Mouse (Mus musculus) heart, adult 8-10 months (tissue): ENCODE data around the gene Prr5l. TPM values are rescaled to one million over a fixed set of nuclear protein-coding genes. Genes with fewer than 3 reads are reported as not detected.

ENCODE experiments used
- DNase-seq: peaks from one replicate; pipeline ENCODE4 v3.0.0; 2022; ENCODE audit warnings: low spot score
- total RNA-seq, 4 experiments: library from RNA; stranded (reverse); gene quantifications; 2 replicates each; pipeline ENCODE4 v1.2.4; 2022

Prr5l gene
- total RNA-seq, 4 experiments from 2014 or later: 1.0 to 2.7 (median 2.2) TPM

GRCm38 (mm10) chr2:101723333-101723881 is 159.4 kb downstream of the Prr5l start:
- no peak for DNase-seq

DNA sequence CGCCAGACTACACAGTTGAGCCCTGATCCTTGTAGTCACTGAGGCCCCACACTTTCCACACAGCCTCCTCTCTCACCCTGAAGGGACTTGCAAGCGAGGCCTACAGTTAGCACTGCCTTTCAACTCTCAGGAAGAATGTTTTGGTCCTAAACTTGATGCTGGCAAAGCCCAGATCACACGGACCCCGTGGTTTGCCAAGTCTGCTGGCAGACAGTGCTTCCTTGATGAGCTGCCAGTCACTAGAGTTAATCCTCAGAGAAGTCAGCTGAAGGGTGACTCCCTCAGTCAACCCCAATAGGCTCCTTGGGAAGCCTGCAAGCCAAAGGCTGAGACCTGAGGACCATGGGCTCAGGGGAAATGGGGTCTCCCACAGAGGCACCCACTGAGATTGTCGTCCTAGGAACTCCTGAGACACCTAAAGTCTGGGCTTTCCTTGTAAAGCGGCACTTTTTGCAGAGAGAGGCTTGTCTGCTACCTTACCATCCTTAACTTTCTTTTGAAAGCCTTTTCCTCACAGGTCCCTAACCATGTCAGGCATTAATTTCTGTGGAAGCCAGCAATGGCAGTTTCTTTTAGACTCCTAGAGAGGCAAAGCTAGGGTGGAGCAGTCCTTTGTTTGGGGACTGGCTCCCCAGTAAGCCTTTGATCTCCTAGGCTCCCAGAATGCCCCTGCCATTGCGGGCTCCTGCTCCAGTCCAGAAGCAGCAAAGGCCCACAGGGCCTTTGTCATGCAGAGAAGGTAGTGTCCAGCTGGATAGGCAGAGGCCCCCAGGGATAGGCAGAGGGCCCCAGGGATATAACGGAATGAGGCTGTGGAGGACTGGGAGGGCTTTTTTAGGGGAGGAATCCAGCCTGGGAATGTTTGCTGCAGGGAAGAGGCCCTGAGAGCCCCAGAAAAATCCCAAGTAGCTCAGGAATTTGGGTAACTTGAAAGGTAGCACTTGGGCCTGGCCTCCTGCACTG is 160.2 kb downstream of the Prr5l start:
- DNase-seq: no peak

DNA sequence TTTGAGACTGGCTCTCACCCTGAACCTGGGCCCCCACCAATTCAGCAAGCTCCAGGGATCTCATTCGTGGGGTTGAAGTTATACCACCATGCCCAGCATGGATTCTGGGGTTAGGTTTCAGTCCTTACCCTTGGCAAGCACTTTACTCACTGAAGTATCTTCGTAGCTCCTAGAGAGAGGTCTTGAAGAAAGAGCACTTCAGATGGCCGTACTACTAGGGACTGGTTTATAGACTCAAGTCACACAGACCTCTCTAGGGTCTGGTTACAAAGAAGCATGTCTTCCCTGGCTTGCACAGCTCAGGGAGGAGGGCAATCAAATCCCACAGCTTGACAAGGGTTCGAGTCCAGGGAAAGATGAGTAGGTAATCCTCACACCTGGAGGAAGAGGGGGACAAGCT is 161.0 kb downstream of the Prr5l start:
- DNase-seq: no peak

GRCm38 (mm10) chr2:101717162-101717561 is 165.7 kb downstream of the Prr5l start:
- no peak for DNase-seq

DNA sequence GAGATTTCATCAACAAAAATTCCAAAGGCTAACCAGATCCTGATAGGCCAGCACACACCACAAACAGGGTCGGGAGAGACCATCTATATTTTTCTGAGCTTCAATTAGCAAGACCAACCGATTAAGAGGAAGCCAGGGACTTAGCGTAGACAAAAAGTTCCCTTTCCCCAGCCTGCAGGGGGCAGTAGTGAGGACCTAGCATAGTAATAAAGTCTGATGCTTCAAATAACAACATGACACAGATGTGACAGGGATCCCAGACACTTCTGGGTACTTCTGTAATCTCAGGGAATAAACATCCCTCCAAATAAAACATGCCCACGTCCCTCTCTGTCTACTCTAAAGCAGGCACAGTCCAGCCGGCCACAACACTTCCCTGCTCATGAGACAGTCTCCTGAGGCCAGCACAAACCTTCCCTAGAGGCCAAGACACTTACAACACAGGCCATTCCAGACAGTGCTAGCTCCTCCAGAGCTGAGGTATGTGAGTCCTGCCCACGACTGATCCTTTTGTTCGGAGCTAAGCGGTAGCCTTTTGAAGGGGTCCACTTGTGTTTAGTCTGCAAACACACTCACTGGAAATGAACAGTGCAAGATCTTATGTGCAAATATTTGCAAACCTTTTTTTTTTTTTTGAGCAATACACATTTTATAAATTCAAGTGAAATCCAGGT is 167.0 kb downstream of the Prr5l start:
- DNase-seq: peak; percentile 60

- no peak for DNase-seq
Observed at GRCm38 (mm10) chr2:101711608-101712007, 171.2 kb downstream of the Prr5l start.

GRCm38 (mm10) chr2:101705941-101706485 is 176.8 kb downstream of the Prr5l start:
- DNase-seq: no peak

GRCm38 (mm10) chr2:101699284-101699683 is 183.5 kb downstream of the Prr5l start:
- no peak for DNase-seq

- DNase-seq: no peak
Observed at GRCm38 (mm10) chr2:101695584-101695983, 187.2 kb downstream of the Prr5l start.

DNA sequence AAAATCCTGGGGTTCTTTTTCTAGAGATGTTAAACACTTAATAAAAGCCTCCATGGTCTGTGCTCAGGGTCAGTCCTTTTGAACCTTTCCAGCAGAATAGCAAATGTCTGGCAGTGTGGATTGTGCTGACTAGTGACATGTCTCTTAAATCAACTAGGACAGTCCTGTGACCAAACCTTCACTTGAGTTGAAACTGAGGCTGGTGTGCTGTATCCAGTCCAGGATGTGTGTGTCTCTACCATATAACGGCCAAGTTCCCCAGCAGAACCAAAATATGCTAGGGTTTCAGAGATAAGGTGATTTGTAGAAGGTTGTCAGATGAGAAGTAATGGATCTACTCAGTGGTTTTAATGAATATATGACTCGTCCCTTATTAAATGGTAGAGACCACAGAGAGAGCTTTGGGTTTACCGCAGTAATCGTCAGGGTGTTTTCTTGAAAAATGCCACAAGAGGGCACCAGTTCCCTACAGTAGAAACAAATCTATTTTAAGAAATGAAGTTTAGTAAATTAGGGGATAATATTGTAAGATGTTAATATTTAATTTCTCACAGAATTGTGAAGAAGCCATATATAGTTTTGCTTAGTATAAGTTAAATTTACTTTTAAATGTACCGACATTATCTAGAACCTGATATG is 189.1 kb downstream of the Prr5l start:
- peak; percentile 36 for DNase-seq

DNA sequence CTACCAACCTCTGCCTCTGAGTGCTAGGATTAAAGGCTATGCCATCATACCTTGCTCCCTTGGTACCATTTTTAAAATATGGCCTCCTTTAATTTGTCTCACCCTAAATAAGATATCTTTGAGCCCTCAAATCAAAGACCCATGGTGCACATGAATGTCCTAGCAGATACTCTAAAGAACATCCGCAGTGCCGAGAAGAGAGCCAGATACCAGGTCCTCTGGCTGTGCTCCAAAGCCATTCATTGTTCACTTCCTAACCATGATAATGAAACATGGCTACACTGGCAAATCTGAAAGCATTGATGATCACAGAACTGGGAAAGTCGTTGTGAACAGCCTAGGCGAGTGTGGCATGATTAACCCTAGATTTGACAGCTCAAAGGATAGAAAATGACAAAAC is 189.8 kb downstream of the Prr5l start:
- no peak for DNase-seq

DNA sequence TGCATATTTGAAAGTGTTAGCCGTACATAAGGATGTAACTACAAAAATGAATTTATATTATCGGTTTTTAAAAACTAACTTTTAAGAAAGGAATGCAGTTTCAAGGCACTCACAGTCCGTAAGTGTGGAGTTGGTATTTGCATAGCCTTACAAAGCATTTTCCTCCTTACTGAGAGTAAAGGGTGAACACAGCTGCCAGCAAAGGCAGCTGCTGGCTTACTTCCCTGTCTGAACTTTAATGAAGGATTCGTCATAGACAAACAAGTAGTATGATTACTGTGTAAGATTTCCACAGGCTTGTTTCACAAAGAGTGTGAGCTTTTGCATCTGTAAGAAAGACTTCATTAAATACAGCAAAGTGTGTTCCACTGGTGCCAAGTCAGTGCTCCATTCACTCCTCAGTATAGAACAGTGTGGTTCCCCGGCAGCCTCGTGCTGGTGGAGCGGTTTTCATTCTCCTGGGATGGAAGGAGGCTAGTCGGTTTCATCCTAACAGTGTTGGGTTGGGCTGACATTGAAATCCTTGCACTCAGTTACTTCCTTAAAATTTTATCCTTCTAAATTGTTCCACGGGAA is 192.5 kb downstream of the Prr5l start:
- no peak for DNase-seq

DNA sequence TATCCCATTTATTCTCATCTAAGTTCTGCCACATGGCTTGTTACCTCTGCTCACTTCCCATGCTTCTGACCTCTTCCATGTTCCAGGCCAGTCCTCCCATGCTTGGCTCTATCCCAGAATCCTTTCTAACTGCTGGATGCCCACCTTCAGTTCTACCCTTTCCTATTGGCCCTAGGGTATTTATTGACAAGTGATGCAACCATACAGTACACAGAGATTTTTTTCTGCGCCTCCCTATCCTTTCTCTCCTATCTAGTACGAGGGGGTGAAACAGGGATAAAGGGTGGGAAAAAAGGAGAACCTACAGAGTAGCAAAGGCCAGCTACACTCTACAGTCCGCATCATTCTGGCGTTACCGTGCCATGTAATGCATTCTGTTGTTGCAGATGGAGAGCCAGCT is 194.8 kb downstream of the Prr5l start:
- no peak for DNase-seq

DNA sequence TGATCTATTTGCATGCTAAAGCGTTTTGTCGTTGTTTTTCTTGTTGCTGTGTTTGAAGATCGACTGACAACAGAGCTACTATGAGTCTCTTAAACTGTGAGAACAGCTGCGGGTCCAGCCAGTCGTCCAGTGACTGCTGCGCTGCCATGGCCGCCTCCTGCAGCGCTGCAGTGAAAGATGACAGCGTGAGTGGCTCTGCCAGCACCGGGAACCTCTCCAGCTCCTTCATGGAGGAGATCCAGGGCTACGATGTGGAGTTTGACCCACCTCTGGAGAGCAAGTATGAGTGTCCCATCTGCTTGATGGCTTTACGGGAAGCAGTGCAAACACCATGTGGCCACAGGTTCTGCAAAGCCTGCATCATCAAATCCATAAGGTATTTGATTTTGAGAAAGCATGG is 198.4 kb downstream of the Prr5l start:
- DNase-seq: peak; percentile 24

GRCm38 (mm10) chr2:101679164-101679784 is 203.6 kb downstream of the Prr5l start:
- DNase-seq: peak; percentile 6

DNA sequence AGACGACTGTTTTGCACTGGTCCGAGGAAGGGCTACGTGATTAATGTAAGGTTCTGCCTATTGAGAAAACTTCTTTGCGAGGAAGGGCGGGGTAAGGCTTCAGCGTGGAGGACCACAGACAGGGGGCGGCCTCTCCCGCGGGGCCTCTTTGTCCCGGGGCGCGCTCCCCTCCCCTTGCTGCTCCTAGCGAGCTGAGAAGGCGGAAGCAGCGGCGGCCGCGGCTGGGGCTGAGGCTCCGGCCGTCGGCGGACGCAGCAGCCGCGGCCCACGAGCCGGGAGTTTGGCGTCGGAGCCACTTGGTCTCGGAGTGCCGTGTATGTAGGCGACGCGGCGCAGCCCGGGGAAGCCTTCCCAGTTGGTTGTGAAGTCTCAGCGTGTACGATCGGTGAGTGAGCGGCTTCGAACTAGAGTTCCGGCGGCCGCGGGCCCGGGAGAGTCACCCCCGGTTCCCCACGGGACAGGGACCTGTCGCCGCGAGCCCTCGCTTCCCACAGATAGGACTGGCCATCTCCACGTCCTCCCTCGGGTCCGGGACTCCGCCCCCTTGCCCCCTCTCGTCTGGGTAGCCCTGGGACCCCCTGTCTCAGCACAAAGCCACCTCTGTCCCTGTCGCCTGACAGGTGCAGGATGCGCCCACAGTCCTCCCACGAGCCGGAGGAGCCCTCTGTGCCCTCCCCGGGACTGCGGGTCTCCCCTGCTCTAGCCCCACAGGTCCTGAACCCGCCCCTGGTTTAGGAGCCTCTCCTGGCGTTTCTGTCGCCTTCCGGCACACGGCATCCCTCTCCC is 204.4 kb downstream of the Prr5l start, which contains the start of gene Traf6:
Traf6 (plus strand) TSS at position 194 of the 786 bp plus-strand sequence.
- peak; percentile 85 for DNase-seq

DNA sequence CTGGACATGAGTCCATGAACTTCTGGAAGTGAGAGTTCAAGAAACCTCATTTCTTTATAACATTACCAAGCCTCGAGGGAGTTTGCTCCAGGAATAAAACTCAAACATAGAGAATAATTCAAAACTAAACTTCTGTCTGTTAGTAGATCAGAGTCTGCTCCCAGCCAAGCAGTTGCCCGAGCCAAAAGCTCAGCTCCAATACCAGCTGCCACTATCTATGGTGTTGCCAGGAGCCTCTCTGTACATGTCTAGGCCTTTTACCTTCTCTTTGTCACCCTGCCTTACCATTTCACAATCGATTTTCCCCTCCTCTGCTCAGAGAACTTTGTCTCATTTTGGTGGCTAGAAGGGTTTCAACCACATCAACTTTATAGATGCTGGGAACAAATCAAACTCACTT is 209.3 kb downstream of the Prr5l start:
- DNase-seq: no peak

GRCm38 (mm10) chr2:101668751-101669150 is 214.1 kb downstream of the Prr5l start:
- DNase-seq: no peak

DNA sequence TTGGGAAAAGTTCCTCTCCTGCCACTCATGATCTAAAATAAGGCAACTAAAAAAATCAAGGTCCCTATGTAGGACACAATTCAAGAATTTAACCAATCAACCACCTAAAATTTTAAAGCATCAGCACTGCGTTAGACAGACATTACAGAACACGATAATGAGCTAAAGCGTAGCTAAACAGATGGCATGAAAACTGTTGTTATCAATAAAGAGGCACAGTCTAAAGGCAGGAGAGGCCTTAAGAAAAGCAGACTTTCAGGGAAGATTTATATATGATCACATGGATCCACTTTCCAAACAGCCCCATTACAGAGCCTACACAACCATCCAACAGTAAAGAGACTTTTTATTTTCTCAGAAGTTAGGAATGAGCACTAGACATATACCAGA is 217.1 kb downstream of the Prr5l start:
- DNase-seq: no peak
